ENCODE assay signal across 22 mouse cellular contexts in genomic region chr16:46384279-46384678, GRCm38 (mm10).
DNase-seq lines count a peak whose midpoint lies in the region; ATAC-seq and TF ChIP-seq lines count a peak whose summit lies in the region.
"Had no signal": no experiment of that assay in that cellular context is flagged by ENCODE, and none has a peak within 500 bp of the region (broad histone marks: within the 10 kb centered on the region; RNA-seq: fewer than 3 reads in every experiment).

No protein-coding gene starts in this region.

- no peak for TF ChIP-seq CTCF in stomach, postnatal 0 days (IDR thresholded peaks at IDR 0.05; ENCODE audit: low read depth)

- H3K27me3 ChIP-seq in stomach, postnatal 0 days (ENCODE audit: control insufficient read depth, insufficient read depth, low read length), result no peaks in the 10 kb centered on the region
- H3K27me3 ChIP-seq: CH12.LX; embryonic facial prominence, embryonic 13.5 days; embryonic facial prominence, embryonic 15.5 days; forebrain, embryonic 13.5 days; Patski had no signal

- TF ChIP-seq EP300 in stomach, postnatal 0 days (optimal IDR thresholded peaks at IDR 0.05), result no peak

- no peak overlapping the region for H3K9ac ChIP-seq in stomach, postnatal 0 days (ENCODE audit: low read length)
- H3K9ac ChIP-seq: embryonic facial prominence, embryonic 13.5 days; embryonic facial prominence, embryonic 15.5 days; forebrain, embryonic 13.5 days had no signal

- no peak overlapping the region for H3K4me2 ChIP-seq in stomach, postnatal 0 days (replicated peaks; ENCODE audit: low read depth)
- H3K4me2 ChIP-seq: embryonic facial prominence, embryonic 13.5 days; embryonic facial prominence, embryonic 15.5 days; forebrain, embryonic 13.5 days had no signal

- H3K27ac ChIP-seq in stomach, postnatal 0 days (replicated peaks), result no peak overlapping the region
- H3K27ac ChIP-seq: embryonic facial prominence, embryonic 13.5 days; embryonic facial prominence, embryonic 15.5 days; forebrain, embryonic 13.5 days had no signal

- H3K9me3 ChIP-seq in stomach, postnatal 0 days (ENCODE audit: control insufficient read depth, low read length), result no peaks in the 10 kb centered on the region
- H3K9me3 ChIP-seq: embryonic facial prominence, embryonic 13.5 days; embryonic facial prominence, embryonic 15.5 days; forebrain, embryonic 13.5 days had no signal

- no peak for DNase-seq in cerebellum, postnatal 4 days (ENCODE audit: low spot score in 2 of 2)
- peak; percentile 9 for DNase-seq in cerebellum, adult 9-10 months
- no peak for DNase-seq in cerebellum, adult 8-10 months
- no peak for DNase-seq in frontal cortex, postnatal 25 days (ENCODE audit: low spot score in 2 of 2)
- no peak for DNase-seq in stomach, postnatal 0 days (ENCODE audit: low spot score)
- DNase-seq: adrenal gland, adult 8-10 months; adrenal gland, postnatal 14 days; adrenal gland, postnatal 36 days; B cell, adult 2 months; cerebellum, adult 11-12 months; embryo, embryonic 11 days had no signal

- 0 out of 2 replicates have a peak, but pooled peaks have one; percentile 28 for ATAC-seq in cerebellum, adult (ENCODE audit: insufficient number of reproducible peaks, low FRiP score, low TSS enrichment)
- ATAC-seq in frontal cortex, adult (ENCODE audit: low TSS enrichment), result peak; percentile 68
- no peak for ATAC-seq in stomach, postnatal 0 days (ENCODE audit: low FRiP score, low TSS enrichment)
- ATAC-seq: activated CD4-positive, CD25-positive, alpha-beta regulatory T cell, adult 4 months; CD4-positive, CD25-positive, alpha-beta regulatory T cell, adult 4 months; forebrain, embryonic 16.5 days; Patski had no signal

- no peaks in the 10 kb centered on the region for H3K36me3 ChIP-seq in stomach, postnatal 0 days (ENCODE audit: control insufficient read depth, insufficient read depth, low read length)
- H3K36me3 ChIP-seq: embryonic facial prominence, embryonic 13.5 days; embryonic facial prominence, embryonic 15.5 days; G1E had no signal

- H3K4me1 ChIP-seq in stomach, postnatal 0 days (replicated peaks; ENCODE audit: control insufficient read depth, insufficient read depth), result no peaks in the 10 kb centered on the region

- H3K4me3 ChIP-seq in stomach, postnatal 0 days (ENCODE audit: low read depth, low read length), result no peak overlapping the region
- H3K4me3 ChIP-seq: embryonic facial prominence, embryonic 13.5 days; embryonic facial prominence, embryonic 15.5 days; forebrain, embryonic 13.5 days had no signal

- WGBS in stomach, postnatal 0 days, result 79% methylated on average over 5 of the region's 5 CpGs
